Mouse (Mus musculus) cerebellum, adult 9-11 months (tissue): ENCODE results near the gene Shisal1.

ENCODE experiments used
- DNase-seq: peaks from one replicate; pipeline ENCODE4 v3.0.0; 2022

Gene Shisal1

GRCm38 (mm10) chr15:84423781-84424180, 23.1 kb downstream of the Shisal1 start:
- no peak for DNase-seq

- no peak for DNase-seq
Observed at GRCm38 (mm10) chr15:84418266-84418610, 28.7 kb downstream of the Shisal1 start.

GRCm38 (mm10) chr15:84417592-84418265, 29.2 kb downstream of the Shisal1 start:
- no peak for DNase-seq

- no peak for DNase-seq
Observed at GRCm38 (mm10) chr15:84417017-84417416, 29.9 kb downstream of the Shisal1 start.

- DNase-seq, result peak; percentile 18
Observed at GRCm38 (mm10) chr15:84414040-84414848, 32.7 kb downstream of the Shisal1 start.

GRCm38 (mm10) chr15:84412409-84412808, 34.5 kb downstream of the Shisal1 start:
- DNase-seq, result peak; percentile 5

GRCm38 (mm10) chr15:84410052-84410451, 36.8 kb downstream of the Shisal1 start:
- DNase-seq, result no peak

- DNase-seq, result no peak
Observed at GRCm38 (mm10) chr15:84408576-84408975, 38.3 kb downstream of the Shisal1 start.

- DNase-seq, result no peak
Observed at GRCm38 (mm10) chr15:84405759-84406158, 41.1 kb downstream of the Shisal1 start.

- no peak for DNase-seq
Observed at GRCm38 (mm10) chr15:84403454-84404113, 43.3 kb downstream of the Shisal1 start.

GRCm38 (mm10) chr15:84398617-84399016, 48.3 kb downstream of the Shisal1 start:
- no peak for DNase-seq

GRCm38 (mm10) chr15:84397663-84398169, 49.2 kb downstream of the Shisal1 start:
- DNase-seq, result no peak

GRCm38 (mm10) chr15:84395341-84396067, 51.4 kb downstream of the Shisal1 start:
- DNase-seq, result no peak

GRCm38 (mm10) chr15:84393341-84393740, 53.6 kb downstream of the Shisal1 start:
- no peak for DNase-seq

- no peak for DNase-seq
Observed at GRCm38 (mm10) chr15:84392840-84393239, 54.1 kb downstream of the Shisal1 start.

- no peak for DNase-seq
Observed at GRCm38 (mm10) chr15:84392131-84392530, 54.8 kb downstream of the Shisal1 start.

GRCm38 (mm10) chr15:84388698-84389131, 58.2 kb downstream of the Shisal1 start:
- DNase-seq, result no peak

GRCm38 (mm10) chr15:84385995-84386565, 60.8 kb downstream of the Shisal1 start:
- DNase-seq, result no peak

- no peak for DNase-seq
Observed at GRCm38 (mm10) chr15:84384066-84384465, 62.8 kb downstream of the Shisal1 start.

GRCm38 (mm10) chr15:84380181-84380580, 66.7 kb downstream of the Shisal1 start:
- no peak for DNase-seq

- DNase-seq, result no peak
Observed at GRCm38 (mm10) chr15:84378734-84379133, 68.2 kb downstream of the Shisal1 start.

GRCm38 (mm10) chr15:84372801-84373200, 74.1 kb downstream of the Shisal1 start:
- DNase-seq, result no peak
